Mouse (Mus musculus) left cerebral cortex, postnatal 14 days (tissue): ENCODE results near the gene Rdh12. TPM values are rescaled to one million over a fixed set of nuclear protein-coding genes. Genes with fewer than 3 reads are reported as not detected.

Experiments used
- DNase-seq, 2 experiments: peaks; one replicate each; pipeline ENCODE4 v3.0.0; 2021 to 2022; ENCODE audit warnings: low spot score in 2 of 2, mixed read lengths in 1 of 2
- intact Hi-C: fragments of 180-260 bp; cut with DNase I; formaldehyde crosslinking; loops from one replicate; pipeline ENCODE4 v1.15.1; 2025
- total RNA-seq, 2 experiments: library from RNA; stranded (reverse); gene quantifications; 2 replicates each; pipeline ENCODE4 v1.2.3; 2021

The Rdh12 gene
- total RNA-seq, 2 experiments from 2014 or later: 0.94 to 1.2 TPM

DNA sequence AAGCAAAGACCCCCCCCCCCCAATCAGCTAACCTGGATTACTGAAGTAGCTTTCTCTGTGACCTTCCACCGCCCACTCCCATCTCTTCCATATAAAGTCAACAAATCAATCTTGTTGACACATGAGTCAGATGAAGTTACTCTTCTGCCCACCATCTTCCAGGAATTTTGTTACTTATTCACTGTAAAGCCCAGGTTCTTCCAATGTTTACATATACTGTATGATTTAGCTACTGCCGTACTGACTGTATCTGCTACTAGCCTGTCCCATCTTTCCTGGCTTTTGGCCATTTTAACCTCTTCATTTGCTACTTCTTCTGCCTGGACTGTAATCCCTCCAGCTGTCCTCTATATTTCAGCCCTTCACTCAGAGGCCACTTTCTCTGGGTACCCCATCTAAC lies 33.3 kb downstream of the Rdh12 start:
- no peak for DNase-seq
- intact Hi-C loops: no loop called here

GRCm38 (mm10) chr12:79242921-79243320 lies 34.2 kb downstream of the Rdh12 start:
- intact Hi-C loops: no loop called here
- DNase-seq: no peak

- DNase-seq: no peak
- intact Hi-C loops: no loop called here
Observed at GRCm38 (mm10) chr12:79248110-79248509, 39.4 kb downstream of the Rdh12 start.

DNA sequence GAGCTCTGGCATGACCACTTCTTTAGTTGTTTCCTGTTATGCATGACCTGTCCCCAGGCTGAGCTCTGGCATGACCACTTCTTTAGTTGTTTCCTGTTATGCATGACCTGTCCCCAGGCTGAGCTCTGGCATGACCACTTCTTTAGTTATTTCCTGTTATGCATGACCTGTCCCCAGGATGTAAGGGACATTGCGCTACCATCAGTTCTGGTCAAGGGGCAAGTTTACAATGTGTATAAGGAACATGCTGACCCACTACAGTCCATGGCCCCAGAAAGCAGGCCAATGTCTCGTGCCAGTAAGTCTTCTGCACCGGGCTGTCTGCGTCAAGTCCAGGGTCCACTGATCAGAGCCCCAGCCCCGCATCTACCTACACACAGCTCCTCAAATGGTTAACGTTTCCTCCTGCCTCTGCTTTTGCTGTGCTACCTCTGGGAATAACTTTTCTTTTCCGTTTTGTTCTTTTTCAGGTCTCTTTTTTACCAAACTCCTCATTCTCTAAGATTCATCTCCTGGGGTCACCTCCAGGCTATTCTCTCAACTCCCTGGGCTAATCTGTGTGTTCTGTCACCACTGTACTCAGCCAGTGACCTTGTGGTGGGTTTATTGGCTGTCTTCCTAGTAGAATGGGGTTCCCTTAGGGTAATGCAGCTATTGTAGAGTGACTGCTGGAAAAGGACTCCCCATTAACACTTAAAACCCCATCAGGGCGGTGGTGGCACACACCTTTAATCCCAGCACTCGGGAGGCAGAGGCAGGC lies 44.8 kb downstream of the Rdh12 start:
- no peak for DNase-seq
- intact Hi-C loops: no loop called here

DNA sequence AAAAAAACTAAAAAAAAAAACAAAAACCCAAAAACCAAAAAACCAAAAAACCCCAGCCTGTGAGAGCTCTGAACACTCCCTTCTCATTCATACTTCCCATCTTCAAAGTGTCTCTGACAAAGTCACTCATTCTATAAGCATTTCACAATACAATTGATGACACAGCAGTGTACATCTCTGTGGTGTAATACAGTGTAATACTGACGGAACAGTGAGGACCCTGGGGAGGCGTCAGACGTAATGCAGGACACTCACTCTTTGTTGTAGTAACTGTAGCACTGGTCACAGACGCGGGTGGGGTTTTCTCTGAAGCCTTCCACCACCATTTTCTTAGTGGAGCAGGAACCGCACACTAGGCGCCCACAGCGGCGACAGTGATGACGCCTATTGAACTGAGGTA lies 46.3 kb downstream of the Rdh12 start:
- intact Hi-C loops: loop anchor here (5.0 kb wide), 1 partner anchor 63 kb away; the partner anchor contains the start of gene Rdh11
- DNase-seq: no peak

GRCm38 (mm10) chr12:79260154-79260553 lies 51.4 kb downstream of the Rdh12 start:
- DNase-seq: no peak
- intact Hi-C loops: loop anchor here (10.0 kb wide), 1 partner anchor 385 kb away; no protein-coding TSS in a partner anchor

GRCm38 (mm10) chr12:79261035-79261434 lies 52.3 kb downstream of the Rdh12 start:
- intact Hi-C loops: loop anchor here (10.0 kb wide), 1 partner anchor 386 kb away; no protein-coding TSS in a partner anchor

More at GRCm38 (mm10) chr12:79261035-79261434, 52.3 kb downstream of the Rdh12 start:
- DNase-seq: peak; percentile 26 to 48

Other genes starting within 250 kb of the Rdh12 start
- gene Tmem229b, start 201.3 kb upstream of the Rdh12 start, total RNA-seq: 10 to 100 TPM; 79.2 to 82.3 TPM
- 1 to 10 TPM; 4.7 to 7.0 TPM for gene Plekhh1, start 179.8 kb upstream of the Rdh12 start, total RNA-seq
- gene Pigh, start 119.3 kb upstream of the Rdh12 start, total RNA-seq: 1 to 10 TPM; 8.8 to 9.5 TPM
- gene Arg2, start 78.1 kb upstream of the Rdh12 start, total RNA-seq: 1 to 10 TPM; 6.1 to 6.7 TPM
- 100 to 1,000 TPM; 190 to 192 TPM for gene Vti1b, start 36.2 kb upstream of the Rdh12 start, total RNA-seq
- gene Rdh11, start 16.6 kb upstream of the Rdh12 start, total RNA-seq: 10 to 100 TPM; 21.8 to 22.2 TPM
- 10 to 100 TPM; 23.3 to 27.6 TPM for gene Zfyve26, start 87.4 kb downstream of the Rdh12 start, total RNA-seq
- gene Rad51b, start 88.4 kb downstream of the Rdh12 start, total RNA-seq: under 1 TPM in 1 of 2 experiments, not detected in 1; 0.17 TPM